Mouse (Mus musculus) lung, embryonic 16.5 days (tissue): ENCODE measurements around the gene Lce6a. TPM values are rescaled to one million over a fixed set of nuclear protein-coding genes. Genes with fewer than 3 reads are reported as not detected.

Experiments used
- ATAC-seq: fragments of 200-750 bp; cut with Nextera tagmentation; 2 replicates; pipeline ENCODE4 v1.8.0; 2017; ENCODE audit warnings: low read depth, mild to moderate bottlenecking, moderate library complexity
- H3K27ac ChIP-seq: fragments of 300-500 bp; sonication (generic); 2 replicates; pipeline ENCODE4 v1.5.1; 2014; ENCODE audit warnings: mild to moderate bottlenecking, control low read depth, low read length
- H3K27me3 ChIP-seq: fragments of 300-500 bp; sonication (generic); 2 replicates; pipeline ENCODE4 v1.6.1; 2014; ENCODE audit warnings: low read depth, low read length, mixed read lengths; ENCODE audit not compliant: control insufficient read depth, insufficient read depth
- H3K36me3 ChIP-seq: fragments of 300-500 bp; sonication (generic); 2 replicates; pipeline ENCODE4 v1.6.1; 2014; ENCODE audit warnings: low read length; ENCODE audit not compliant: control insufficient read depth, insufficient read depth
- H3K4me1 ChIP-seq: fragments of 300-500 bp; sonication (generic); replicated peaks from 2 replicates; pipeline ENCODE4 v1.6.1; 2014; ENCODE audit warnings: low read length, mixed read lengths; ENCODE audit not compliant: control insufficient read depth, insufficient read depth
- H3K4me2 ChIP-seq: fragments of 300-500 bp; sonication (generic); 2 replicates; pipeline ENCODE4 v1.6.1; 2014; ENCODE audit warnings: low read depth, low read length, control low read depth
- H3K4me3 ChIP-seq: fragments of 300-500 bp; sonication (generic); 2 replicates; pipeline ENCODE4 v1.5.1; 2014; ENCODE audit warnings: mild to moderate bottlenecking, low read length, control low read depth
- H3K9ac ChIP-seq: fragments of 300-500 bp; sonication (generic); 2 replicates; pipeline ENCODE4 v1.6.1; 2014; ENCODE audit warnings: low read length, control low read depth
- H3K9me3 ChIP-seq: fragments of 300-500 bp; sonication (generic); 2 replicates; pipeline ENCODE4 v1.6.1; 2016; ENCODE audit warnings: low read length; ENCODE audit not compliant: control insufficient read depth
- WGBS: fragments of 180-500 bp; shearing (Covaris S2); extraction: QIAGEN DNeasy Blood & Tissue Kit; methylation state at CpG from one replicate; pipeline ENCODE4 v1.1.7; 2014; 5-methylcytosine and 5-hydroxymethylcytosine counted together
- polyA plus RNA-seq: library from polyadenylated mRNA; unstranded; fragments of >200 nt; fragmentation: Nextera tagmentation; extraction: Ambion mirVana; gene quantifications from 2 replicates; pipeline ENCODE4 v1.2.1, GENCODE M21; 2015

Lce6a gene
- polyA plus RNA-seq = not detected in 2 replicates

GRCm38 (mm10) chr3:92621560-92621959, at the start of gene Lce6a:
Lce6a (minus strand) TSS chr3:92621660.
- 39% methylated on average over 2 of the region's 2 CpGs for WGBS
- Histone ChIP-seq H3K27ac (no peak within 1 kb of the TSS), H3K9ac (no peak within 1 kb of the TSS), H3K36me3 (no peaks in the 10 kb centered on the region), H3K9me3 (no peaks in the 10 kb centered on the region), H3K4me2 (no peak within 1 kb of the TSS), H3K27me3 (no peaks in the 10 kb centered on the region), H3K4me3 (no peak within 1 kb of the TSS), H3K4me1 (no peaks in the 10 kb centered on the region)
- no peak for ATAC-seq

DNA sequence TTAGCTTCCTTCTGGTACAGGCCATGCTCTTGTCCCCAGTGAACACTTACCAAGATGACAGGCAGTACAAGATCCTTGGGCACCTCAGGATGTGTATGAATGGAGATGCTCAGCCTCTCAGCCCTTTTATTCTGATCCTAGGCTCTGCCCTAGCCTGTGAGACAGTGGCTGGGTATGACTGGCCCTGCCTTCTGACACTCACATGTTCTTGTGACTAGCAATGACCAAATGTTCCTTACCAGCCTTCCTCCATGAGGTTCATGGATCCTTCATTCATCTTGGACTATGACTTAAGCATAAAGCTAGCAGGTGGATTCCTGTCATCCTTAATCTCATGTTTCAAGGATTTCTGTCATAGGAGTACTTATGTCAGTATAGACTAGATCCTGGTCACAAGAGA, 48.8 kb upstream of the Lce6a start, which contains the start of gene Lce1a2:
Lce1a2 (minus strand) TSS at position 101 of the 400 bp plus-strand sequence.
- Histone ChIP-seq H3K36me3 (no peaks in the 10 kb centered on the region), H3K27me3 (no peaks in the 10 kb centered on the region), H3K4me2 (no peak within 1 kb of the TSS), H3K4me1 (no peaks in the 10 kb centered on the region), H3K4me3 (no peak within 1 kb of the TSS), H3K9me3 (no peaks in the 10 kb centered on the region), H3K9ac (no peak within 1 kb of the TSS), H3K27ac (no peak within 1 kb of the TSS)
- ATAC-seq = no peak

DNA sequence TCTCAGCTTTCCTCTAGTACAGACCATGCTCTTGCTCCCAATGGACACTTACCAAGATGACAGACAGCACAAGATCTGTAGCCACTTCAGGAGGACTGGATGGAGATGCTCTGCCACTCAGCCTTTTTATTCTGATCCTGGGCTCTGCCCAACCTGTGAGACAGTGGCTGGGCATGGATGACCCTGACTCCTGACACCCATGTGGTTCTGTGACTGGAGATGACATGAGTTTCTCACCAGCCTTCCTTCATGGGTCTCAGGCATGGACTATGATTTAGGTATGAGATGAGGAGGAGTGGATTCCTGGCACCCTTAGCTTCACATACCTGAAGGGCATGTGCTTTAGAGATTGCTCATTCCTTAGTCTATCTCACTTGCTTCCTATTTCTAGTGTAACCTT, 35.4 kb upstream of the Lce6a start, which contains the start of gene Lce1b:
Lce1b (minus strand) TSS at position 101 of the 400 bp plus-strand sequence.
- Histone ChIP-seq H3K4me2 (no peak within 1 kb of the TSS), H3K36me3 (no peaks in the 10 kb centered on the region), H3K9ac (no peak within 1 kb of the TSS), H3K4me1 (no peaks in the 10 kb centered on the region), H3K4me3 (no peak within 1 kb of the TSS), H3K9me3 (no peaks in the 10 kb centered on the region), H3K27me3 (no peaks in the 10 kb centered on the region), H3K27ac (no peak within 1 kb of the TSS)
- no peak for ATAC-seq

DNA sequence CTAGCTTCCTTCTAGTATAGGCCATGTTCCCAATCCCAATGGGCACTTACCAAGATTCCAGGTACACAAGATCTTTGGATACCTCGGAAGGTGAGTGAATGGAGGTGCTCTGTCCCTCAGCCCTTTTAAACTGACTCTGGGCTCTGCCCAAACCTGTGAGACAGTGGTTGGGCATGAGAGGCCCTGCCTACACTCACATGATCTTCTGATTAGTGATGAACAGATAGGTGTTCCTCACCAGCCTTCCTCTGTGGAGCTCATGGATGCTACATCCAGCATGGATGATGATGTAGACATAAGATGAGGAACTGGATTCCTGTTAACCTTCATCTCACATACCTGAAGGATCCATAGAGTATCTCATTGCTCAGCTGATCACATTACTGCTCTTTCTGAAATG, 26.7 kb upstream of the Lce6a start, which contains the start of gene Lce1a1:
Lce1a1 (minus strand) TSS at position 101 of the 400 bp plus-strand sequence.
- H3K4me3 ChIP-seq = no peak within 1 kb of the TSS
- no peaks in the 10 kb centered on the region for H3K36me3 ChIP-seq
- no peak within 1 kb of the TSS for H3K9ac ChIP-seq
- no peak for ATAC-seq
- H3K27ac ChIP-seq = no peak within 1 kb of the TSS
- H3K27me3 ChIP-seq = no peaks in the 10 kb centered on the region
- 73% methylated on average over 1 of the region's 1 CpGs for WGBS
- no peaks in the 10 kb centered on the region for H3K4me1 ChIP-seq
- no peak within 1 kb of the TSS for H3K4me2 ChIP-seq
- no peaks in the 10 kb centered on the region for H3K9me3 ChIP-seq

DNA sequence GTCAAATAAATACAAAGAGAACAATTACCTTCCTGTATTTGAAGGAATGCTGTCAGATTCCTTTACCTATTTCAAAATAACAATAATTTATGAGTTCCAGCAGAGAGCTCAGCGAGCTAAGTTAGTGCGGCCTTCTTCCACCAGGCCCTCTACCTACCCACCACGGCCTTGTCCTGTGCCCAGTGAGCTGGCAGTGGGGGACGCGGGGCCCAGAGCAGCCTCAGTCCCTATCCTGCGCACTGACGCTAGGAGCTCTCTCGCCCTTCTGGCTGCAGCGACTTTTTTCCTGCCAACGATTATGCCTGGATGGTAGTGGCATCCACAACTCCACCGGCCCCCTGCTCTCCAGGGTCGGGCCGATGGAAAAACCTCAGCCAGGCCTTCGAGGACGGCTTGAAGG, 18.4 kb upstream of the Lce6a start:
- no peaks in the 10 kb centered on the region for H3K9me3 ChIP-seq
- H3K9ac ChIP-seq = no peak overlapping the region
- no peaks in the 10 kb centered on the region for H3K4me1 ChIP-seq
- H3K27me3 ChIP-seq = no peaks in the 10 kb centered on the region
- no peak for ATAC-seq
- H3K4me3 ChIP-seq = no peak overlapping the region
- no peaks in the 10 kb centered on the region for H3K36me3 ChIP-seq
- WGBS = 89% methylated on average over 15 of the region's 15 CpGs
- no peak overlapping the region for H3K4me2 ChIP-seq
- H3K27ac ChIP-seq = no peak overlapping the region

GRCm38 (mm10) chr3:92638653-92638991, 17.2 kb upstream of the Lce6a start:
- no peak overlapping the region for H3K4me3 ChIP-seq
- WGBS = 66% methylated on average over 3 of the region's 3 CpGs
- ATAC-seq = no peak

DNA sequence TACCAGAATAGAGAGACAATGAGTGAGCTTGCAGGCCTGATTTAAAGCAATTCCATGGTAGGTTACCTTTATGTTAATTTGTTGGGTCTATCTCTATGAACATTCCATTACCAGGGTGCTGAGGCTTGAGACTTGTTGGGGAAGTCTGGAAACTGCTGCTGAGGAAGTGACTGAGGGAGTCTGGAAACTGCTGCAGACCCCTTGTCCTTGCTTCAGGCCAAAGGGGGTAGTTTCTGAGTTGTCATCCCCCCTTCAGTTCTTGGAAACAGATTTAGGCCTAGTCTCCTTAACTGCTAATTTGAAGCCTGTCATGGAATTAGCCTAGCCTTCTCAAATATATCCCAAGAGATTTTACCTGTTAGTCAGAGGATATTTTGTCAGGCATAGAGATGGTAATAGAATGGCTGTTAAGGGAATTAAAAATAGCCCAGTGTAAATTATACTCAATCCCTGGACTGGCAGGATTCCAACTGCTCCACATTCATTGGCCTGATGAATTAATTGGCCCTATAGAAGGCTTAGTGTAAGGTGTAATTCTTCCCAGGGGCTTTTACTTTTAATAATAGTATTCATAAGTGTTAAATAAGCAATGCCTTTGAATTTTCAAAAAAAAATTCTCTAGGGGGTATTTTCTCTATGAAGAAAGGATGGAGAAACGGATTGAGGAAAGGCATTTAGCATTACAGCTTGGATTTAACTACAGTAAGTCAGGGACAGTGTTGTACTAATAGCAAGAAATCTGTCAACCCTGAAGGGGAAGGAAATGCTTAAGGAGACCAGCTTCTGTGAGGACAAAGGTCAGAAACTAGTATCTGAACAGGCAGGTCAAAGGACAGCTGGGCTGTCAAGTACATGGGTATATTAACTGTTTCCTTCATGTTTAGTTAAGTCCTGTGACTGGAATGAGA, 16.5 kb upstream of the Lce6a start:
- Histone ChIP-seq H3K4me1 (no peaks in the 10 kb centered on the region), H3K27ac (no peak overlapping the region), H3K9me3 (no peaks in the 10 kb centered on the region), H3K4me2 (no peak overlapping the region), H3K4me3 (no peak overlapping the region), H3K36me3 (no peaks in the 10 kb centered on the region), H3K27me3 (no peaks in the 10 kb centered on the region), H3K9ac (no peak overlapping the region)
- no peak for ATAC-seq
- 56% methylated on average over 1 of the region's 1 CpGs for WGBS

More at GRCm38 (mm10) chr3:92638653-92638991, 17.2 kb upstream of the Lce6a start:
- no peaks in the 10 kb centered on the region for H3K4me1 ChIP-seq
- H3K9ac ChIP-seq = no peak overlapping the region
- no peak overlapping the region for H3K27ac ChIP-seq
- H3K9me3 ChIP-seq = no peaks in the 10 kb centered on the region
- no peaks in the 10 kb centered on the region for H3K36me3 ChIP-seq
- H3K27me3 ChIP-seq = no peaks in the 10 kb centered on the region
- no peak overlapping the region for H3K4me2 ChIP-seq

DNA sequence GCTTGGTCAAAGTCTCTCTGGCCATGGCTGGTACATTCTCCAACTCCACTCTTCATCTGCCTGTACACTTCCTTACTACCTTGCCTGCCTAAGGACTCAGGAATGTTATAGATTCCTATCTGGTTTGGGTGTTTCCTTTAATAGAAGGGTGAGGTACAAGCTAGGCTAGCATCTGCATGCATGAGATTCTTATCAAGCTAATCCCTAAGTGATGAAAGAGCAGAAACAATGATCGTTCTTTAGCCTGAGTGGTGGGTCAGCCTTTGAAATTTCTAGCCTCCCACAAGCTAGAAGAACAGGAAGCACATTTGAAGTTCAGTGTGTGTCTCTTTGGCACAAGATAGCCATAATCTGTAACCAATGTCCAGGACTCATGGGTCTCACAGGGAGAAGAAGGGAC, 11.7 kb downstream of the Lce6a start:
- H3K9me3 ChIP-seq = no peaks in the 10 kb centered on the region
- WGBS = 27% methylated on average over 1 of the region's 1 CpGs
- ATAC-seq = no peak
- H3K27ac ChIP-seq = no peak overlapping the region
- no peaks in the 10 kb centered on the region for H3K27me3 ChIP-seq
- H3K4me1 ChIP-seq = no peaks in the 10 kb centered on the region
- no peak overlapping the region for H3K4me3 ChIP-seq
- no peak overlapping the region for H3K9ac ChIP-seq
- H3K36me3 ChIP-seq = no peaks in the 10 kb centered on the region
- no peak overlapping the region for H3K4me2 ChIP-seq

DNA sequence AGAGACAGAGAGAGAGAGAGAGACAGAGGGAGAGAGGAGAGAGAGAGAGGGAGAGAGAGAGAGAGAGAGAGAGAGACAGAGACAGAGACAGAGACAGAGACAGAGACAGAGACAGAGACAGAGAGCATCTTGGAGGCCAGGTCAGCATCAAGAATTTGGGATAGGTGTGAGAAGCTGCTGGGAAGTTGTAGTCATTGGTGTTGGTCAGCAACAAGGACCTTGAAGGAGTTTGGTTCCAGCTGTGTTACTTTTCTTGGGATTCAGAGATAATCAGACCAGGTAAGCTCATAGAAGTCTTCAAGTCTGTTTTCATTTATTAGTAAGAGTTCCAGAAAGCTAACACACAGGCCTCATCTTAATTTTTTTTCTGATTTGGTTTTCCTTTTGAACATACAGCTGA, 14.1 kb downstream of the Lce6a start, which contains the start of gene 2210017I01Rik:
2210017I01Rik (minus strand) TSS at position 101 of the 400 bp plus-strand sequence.
- no peak for ATAC-seq
- H3K27ac ChIP-seq = no peak within 1 kb of the TSS
- H3K4me3 ChIP-seq = no peak within 1 kb of the TSS
- H3K9ac ChIP-seq = no peak within 1 kb of the TSS
- H3K4me2 ChIP-seq = no peak within 1 kb of the TSS
- no peaks in the 10 kb centered on the region for H3K9me3 ChIP-seq
- no peaks in the 10 kb centered on the region for H3K4me1 ChIP-seq
- H3K27me3 ChIP-seq = no peaks in the 10 kb centered on the region
- no peaks in the 10 kb centered on the region for H3K36me3 ChIP-seq
